Mouse (Mus musculus) gastrocnemius, postnatal 4 days (tissue): ENCODE data around the gene Mon1a. TPM values are rescaled to one million over a fixed set of nuclear protein-coding genes. Genes with fewer than 3 reads are reported as not detected.

Source experiments
- DNase-seq, 2 experiments: peaks; one replicate each; pipeline ENCODE4 v3.0.0; 2021 to 2022; ENCODE audit warnings: low spot score in 2 of 2, mixed read lengths in 2 of 2
- total RNA-seq, 2 experiments: library from RNA; stranded (reverse); gene quantifications; 2 replicates each; pipeline ENCODE4 v1.2.3; 2021

Gene Mon1a
- total RNA-seq, 2 experiments from 2014 or later, result 5.3 to 6.2 TPM

GRCm38 (mm10) chr9:107949184-107949921, 61.4 kb downstream of the Mon1a start:
- no peak for DNase-seq

- no peak for DNase-seq
Observed at GRCm38 (mm10) chr9:107949922-107950235, 61.9 kb downstream of the Mon1a start, which contains the start of gene Traip. Gene Traip, plus strand, starts transcription at chr9:107950136.

- peak; percentile 84 to 95 for DNase-seq
Observed at GRCm38 (mm10) chr9:107950460-107951355, 62.8 kb downstream of the Mon1a start.

Other genes with a start within 250 kb of the Mon1a start
- 10 to 100 TPM; 10.6 to 11.3 TPM for gene Slc38a3, start 218.6 kb upstream of the Mon1a start, total RNA-seq
- not detected for gene Gnat1, start 208.4 kb upstream of the Mon1a start, total RNA-seq
- gene Sema3f, start 177.7 kb upstream of the Mon1a start, total RNA-seq, result 10 to 100 TPM; 26.4 to 27.2 TPM
- gene Rbm5, start 117.2 kb upstream of the Mon1a start, total RNA-seq, result 100 to 1,000 TPM in 1 of 2 experiments, 10 to 100 TPM in 1; 73.6 to 101 TPM
- gene Rbm6, start 14.9 kb upstream of the Mon1a start, total RNA-seq, result 10 to 100 TPM; 40.7 to 47.3 TPM
- 1 to 10 TPM; 5.3 to 5.4 TPM for gene Mst1r, start 18.7 kb downstream of the Mon1a start, total RNA-seq
- not detected for gene Actl11, start 40.3 kb downstream of the Mon1a start, total RNA-seq
- under 1 TPM; 0.41 to 0.52 TPM for gene Camkv, start 47.5 kb downstream of the Mon1a start, total RNA-seq
- gene Traip, start 62.0 kb downstream of the Mon1a start, total RNA-seq, result 1 to 10 TPM; 6.7 to 7.2 TPM
- 10 to 100 TPM in 1 of 2 experiments, 1 to 10 TPM in 1; 7.8 to 12.7 TPM for gene Uba7, start 87.4 kb downstream of the Mon1a start, total RNA-seq
- gene Gm20661, start 94.9 kb downstream of the Mon1a start, total RNA-seq, result under 1 TPM; 0.76 to 0.91 TPM
- gene Inka1, start 97.7 kb downstream of the Mon1a start, total RNA-seq, result 10 to 100 TPM; 18.8 to 22.1 TPM
- gene Cdhr4, start 104.3 kb downstream of the Mon1a start, total RNA-seq, result 1 to 10 TPM; 1.4 to 1.7 TPM
- under 1 TPM; 0.32 to 0.86 TPM for gene Gm20662, start 108.2 kb downstream of the Mon1a start, total RNA-seq
- gene Ip6k1, start 114.3 kb downstream of the Mon1a start, total RNA-seq, result 10 to 100 TPM; 59.7 to 66.2 TPM
- gene Gmppb, start 161.1 kb downstream of the Mon1a start, total RNA-seq, result 10 to 100 TPM; 18.2 to 20.6 TPM
- 1 to 10 TPM; 3.2 to 3.4 TPM for gene Amigo3, start 165.0 kb downstream of the Mon1a start, total RNA-seq
- under 1 TPM in 1 of 2 experiments, not detected in 1; 0.36 TPM for gene Mst1, start 192.3 kb downstream of the Mon1a start, total RNA-seq
- gene Rnf123, start 195.2 kb downstream of the Mon1a start, total RNA-seq, result 10 to 100 TPM; 83.8 to 94.8 TPM
- 10 to 100 TPM; 47.7 to 51.5 TPM for gene Apeh, start 206.5 kb downstream of the Mon1a start, total RNA-seq